Mouse (Mus musculus): Measurements from ENCODE around the gene Pgs1. TPM values are rescaled to one million over a fixed set of nuclear protein-coding genes. Genes with fewer than 3 reads are reported as not detected.
A peak's percentile ranks its signal among the peaks of the same experiment; 100 is the strongest.

Gene Pgs1
- polyA plus RNA-seq, 1 experiment from 2014 or later, result 41.8 TPM

GRCm38 (mm10) chr11:117983770-117984169 is 2.3 kb upstream of the Pgs1 start:
- H3K27ac ChIP-seq (ENCODE audit: low read length), result no peak overlapping the region
- no peak overlapping the region for H3K4me3 ChIP-seq (ENCODE audit: low read length)
- ATAC-seq (ENCODE audit: low read depth), result no peak
- H3K9me3 ChIP-seq (ENCODE audit: control insufficient read depth, low read length), result no peaks in the 10 kb centered on the region
- H3K9ac ChIP-seq (ENCODE audit: low read length), result no peak overlapping the region
- WGBS, result 50% methylated on average over 7 of the region's 7 CpGs
- H3K4me1 ChIP-seq (replicated peaks; ENCODE audit: control insufficient read depth, insufficient read depth, low read length), result peaks cover 17% of the 10 kb centered on the region
- H3K27me3 ChIP-seq (ENCODE audit: control insufficient read depth, insufficient read depth, low read depth, low read length), result no peaks in the 10 kb centered on the region
- H3K36me3 ChIP-seq (ENCODE audit: control insufficient read depth, insufficient read depth, low read length), result no peaks in the 10 kb centered on the region
- H3K4me2 ChIP-seq (ENCODE audit: low read depth, low read length), result no peak overlapping the region

- H3K4me2 ChIP-seq (ENCODE audit: low read depth, low read length), result peak overlapping the region; percentile 77
- peak; percentile 79 for ATAC-seq (ENCODE audit: low read depth)
- H3K36me3 ChIP-seq (ENCODE audit: control insufficient read depth, insufficient read depth, low read length), result no peaks in the 10 kb centered on the region
- H3K4me1 ChIP-seq (replicated peaks; ENCODE audit: control insufficient read depth, insufficient read depth, low read length), result peaks cover 35% of the 10 kb centered on the region
- H3K4me3 ChIP-seq (ENCODE audit: low read length), result peak overlapping the region; percentile 74
- peak overlapping the region; percentile 78 for H3K9ac ChIP-seq (ENCODE audit: low read length)
- peak overlapping the region; percentile 86 for H3K27ac ChIP-seq (ENCODE audit: low read length)
- H3K9me3 ChIP-seq (ENCODE audit: control insufficient read depth, low read length), result no peaks in the 10 kb centered on the region
- under 1% methylated on average over 32 of the region's 32 CpGs for WGBS
- no peaks in the 10 kb centered on the region for H3K27me3 ChIP-seq (ENCODE audit: control insufficient read depth, insufficient read depth, low read depth, low read length)
Measured at GRCm38 (mm10) chr11:117987032-117987451, 950 bp downstream of the Pgs1 start.

- H3K4me1 ChIP-seq (replicated peaks; ENCODE audit: control insufficient read depth, insufficient read depth, low read length), result peaks cover 36% of the 10 kb centered on the region
- no peaks in the 10 kb centered on the region for H3K27me3 ChIP-seq (ENCODE audit: control insufficient read depth, insufficient read depth, low read depth, low read length)
- 58% methylated on average over 4 of the region's 4 CpGs for WGBS
- H3K9ac ChIP-seq (ENCODE audit: low read length), result peak overlapping the region; percentile 78
- ATAC-seq (ENCODE audit: low read depth), result no peak
- H3K9me3 ChIP-seq (ENCODE audit: control insufficient read depth, low read length), result no peaks in the 10 kb centered on the region
- peak overlapping the region; percentile 74 for H3K4me3 ChIP-seq (ENCODE audit: low read length)
- peak overlapping the region; percentile 77 for H3K4me2 ChIP-seq (ENCODE audit: low read depth, low read length)
- no peaks in the 10 kb centered on the region for H3K36me3 ChIP-seq (ENCODE audit: control insufficient read depth, insufficient read depth, low read length)
- peak overlapping the region; percentile 86 for H3K27ac ChIP-seq (ENCODE audit: low read length)
Measured at GRCm38 (mm10) chr11:117987968-117988367, 1.9 kb downstream of the Pgs1 start.

- H3K4me1 ChIP-seq (replicated peaks; ENCODE audit: control insufficient read depth, insufficient read depth, low read length), result peaks cover 48% of the 10 kb centered on the region
- H3K27ac ChIP-seq (ENCODE audit: low read length), result no peak overlapping the region
- no peaks in the 10 kb centered on the region for H3K9me3 ChIP-seq (ENCODE audit: control insufficient read depth, low read length)
- H3K27me3 ChIP-seq (ENCODE audit: control insufficient read depth, insufficient read depth, low read depth, low read length), result no peaks in the 10 kb centered on the region
- ATAC-seq (ENCODE audit: low read depth), result no peak
- H3K36me3 ChIP-seq (ENCODE audit: control insufficient read depth, insufficient read depth, low read length), result no peaks in the 10 kb centered on the region
- H3K4me2 ChIP-seq (ENCODE audit: low read depth, low read length), result no peak overlapping the region
- H3K4me3 ChIP-seq (ENCODE audit: low read length), result no peak overlapping the region
- WGBS, result 87% methylated on average over 4 of the region's 4 CpGs
- H3K9ac ChIP-seq (ENCODE audit: low read length), result no peak overlapping the region
Measured at GRCm38 (mm10) chr11:117989241-117989640, 3.1 kb downstream of the Pgs1 start.

- H3K4me2 ChIP-seq (ENCODE audit: low read depth, low read length), result no peak overlapping the region
- no peak overlapping the region for H3K9ac ChIP-seq (ENCODE audit: low read length)
- no peak for ATAC-seq (ENCODE audit: low read depth)
- H3K27ac ChIP-seq (ENCODE audit: low read length), result no peak overlapping the region
- H3K36me3 ChIP-seq (ENCODE audit: control insufficient read depth, insufficient read depth, low read length), result no peaks in the 10 kb centered on the region
- WGBS, result 45% methylated on average over 10 of the region's 10 CpGs
- H3K9me3 ChIP-seq (ENCODE audit: control insufficient read depth, low read length), result no peaks in the 10 kb centered on the region
- H3K4me3 ChIP-seq (ENCODE audit: low read length), result no peak overlapping the region
- H3K27me3 ChIP-seq (ENCODE audit: control insufficient read depth, insufficient read depth, low read depth, low read length), result no peaks in the 10 kb centered on the region
- H3K4me1 ChIP-seq (replicated peaks; ENCODE audit: control insufficient read depth, insufficient read depth, low read length), result peaks cover 55% of the 10 kb centered on the region
Measured at GRCm38 (mm10) chr11:117989926-117990325, 3.8 kb downstream of the Pgs1 start.

GRCm38 (mm10) chr11:117991502-117992470 is 5.7 kb downstream of the Pgs1 start:
- no peak overlapping the region for H3K4me3 ChIP-seq (ENCODE audit: low read length)

GRCm38 (mm10) chr11:117993190-117994175 is 7.4 kb downstream of the Pgs1 start:
- Histone ChIP-seq H3K36me3 (ENCODE audit: control insufficient read depth, insufficient read depth, low read length) (no peaks in the 10 kb centered on the region), H3K4me1 (replicated peaks; ENCODE audit: control insufficient read depth, insufficient read depth, low read length) (peaks cover 44% of the 10 kb centered on the region), H3K27me3 (ENCODE audit: control insufficient read depth, insufficient read depth, low read depth, low read length) (no peaks in the 10 kb centered on the region), H3K9me3 (ENCODE audit: control insufficient read depth, low read length) (no peaks in the 10 kb centered on the region), H3K9ac (ENCODE audit: low read length) (peak overlapping the region; percentile 34), H3K4me2 (ENCODE audit: low read depth, low read length) (no peak overlapping the region), H3K27ac (ENCODE audit: low read length) (peak overlapping the region; percentile 68), H3K4me3 (ENCODE audit: low read length) (no peak overlapping the region)
- WGBS, result 65% methylated on average over 14 of the region's 14 CpGs
- no peak for ATAC-seq (ENCODE audit: low read depth)

More at GRCm38 (mm10) chr11:117991502-117992470, 5.7 kb downstream of the Pgs1 start:
- WGBS, result 50% methylated on average over 9 of the region's 9 CpGs
- H3K4me2 ChIP-seq (ENCODE audit: low read depth, low read length), result no peak overlapping the region
- no peak overlapping the region for H3K9ac ChIP-seq (ENCODE audit: low read length)
- no peaks in the 10 kb centered on the region for H3K36me3 ChIP-seq (ENCODE audit: control insufficient read depth, insufficient read depth, low read length)
- no peak for ATAC-seq (ENCODE audit: low read depth)
- H3K27me3 ChIP-seq (ENCODE audit: control insufficient read depth, insufficient read depth, low read depth, low read length), result no peaks in the 10 kb centered on the region
- H3K4me1 ChIP-seq (replicated peaks; ENCODE audit: control insufficient read depth, insufficient read depth, low read length), result peaks cover 56% of the 10 kb centered on the region
- H3K27ac ChIP-seq (ENCODE audit: low read length), result no peak overlapping the region
- no peaks in the 10 kb centered on the region for H3K9me3 ChIP-seq (ENCODE audit: control insufficient read depth, low read length)

- Histone ChIP-seq H3K9me3 (ENCODE audit: control insufficient read depth, low read length) (no peaks in the 10 kb centered on the region), H3K27ac (ENCODE audit: low read length) (peak overlapping the region; percentile 68), H3K9ac (ENCODE audit: low read length) (peak overlapping the region; percentile 34), H3K36me3 (ENCODE audit: control insufficient read depth, insufficient read depth, low read length) (no peaks in the 10 kb centered on the region), H3K4me3 (ENCODE audit: low read length) (no peak overlapping the region), H3K4me2 (ENCODE audit: low read depth, low read length) (no peak overlapping the region), H3K27me3 (ENCODE audit: control insufficient read depth, insufficient read depth, low read depth, low read length) (no peaks in the 10 kb centered on the region), H3K4me1 (replicated peaks; ENCODE audit: control insufficient read depth, insufficient read depth, low read length) (peaks cover 41% of the 10 kb centered on the region)
- WGBS, result 37% methylated on average over 9 of the region's 9 CpGs
- ATAC-seq (ENCODE audit: low read depth), result peak; percentile 62
Measured at GRCm38 (mm10) chr11:117994250-117995057, 8.4 kb downstream of the Pgs1 start.

Measured in lung, embryonic 16.5 days (tissue).